In the genomic region with DNA sequence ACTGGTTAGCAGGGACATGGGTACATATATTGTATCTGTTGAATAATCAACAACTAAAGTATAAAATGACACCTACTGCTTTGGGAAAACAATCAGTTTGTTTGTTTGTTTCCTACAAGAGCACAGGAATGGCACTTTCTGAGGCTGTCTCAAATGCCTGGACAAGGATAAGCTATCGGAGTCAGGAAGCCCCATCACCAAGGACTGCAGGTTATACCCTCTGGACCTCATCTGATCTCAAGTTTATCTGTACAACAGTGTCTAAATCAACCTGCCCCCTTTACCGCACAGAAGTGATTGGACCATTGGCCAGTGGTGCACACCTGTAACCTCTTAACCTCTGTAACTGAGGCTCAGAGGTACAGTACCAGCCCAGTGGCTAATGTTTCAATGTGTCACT, we compare ENCODE assay signal across 31 mouse cellular contexts.
"Had no signal": no experiment of that assay in that cellular context is flagged by ENCODE, and none has a peak within 500 bp of the region (broad histone marks: within the 10 kb centered on the region; RNA-seq: fewer than 3 reads in every experiment).

No protein-coding gene starts in this region.

- H3K27me3 ChIP-seq: limb, embryonic 12.5 days; limb, embryonic 13.5 days; limb, embryonic 15.5 days; liver, embryonic 12.5 days; liver, embryonic 13.5 days; liver, embryonic 15.5 days; lung, embryonic 15.5 days; megakaryocyte, embryonic 14.5 days; midbrain, embryonic 12.5 days; midbrain, embryonic 13.5 days; neural tube, embryonic 12.5 days had no signal

- H3K4me2 ChIP-seq: limb, embryonic 12.5 days; limb, embryonic 13.5 days; limb, embryonic 15.5 days; liver, embryonic 11.5 days; liver, embryonic 12.5 days; liver, embryonic 13.5 days; liver, embryonic 15.5 days; lung, embryonic 14.5 days; lung, embryonic 15.5 days; midbrain, embryonic 12.5 days; midbrain, embryonic 13.5 days; neural tube, embryonic 12.5 days had no signal

- H3K4me3 ChIP-seq: left cerebral cortex, adult 2 months; limb, embryonic 10.5 days; limb, embryonic 12.5 days; limb, embryonic 13.5 days; limb, embryonic 15.5 days; liver, embryonic 12.5 days; liver, embryonic 13.5 days; liver, embryonic 15.5 days; lung, embryonic 15.5 days; megakaryocyte, embryonic 14.5 days; midbrain, embryonic 10.5 days; midbrain, embryonic 12.5 days; midbrain, embryonic 13.5 days; myocyte; neural tube, embryonic 12.5 days had no signal

- H3K9ac ChIP-seq: limb, embryonic 12.5 days; limb, embryonic 13.5 days; limb, embryonic 15.5 days; liver, embryonic 12.5 days; liver, embryonic 13.5 days; liver, embryonic 14.5 days; liver, embryonic 15.5 days; liver, postnatal 0 days; lung, embryonic 14.5 days; lung, embryonic 15.5 days; midbrain, embryonic 12.5 days; midbrain, embryonic 13.5 days; neural tube, embryonic 12.5 days had no signal

- DNase-seq: left cerebral cortex, postnatal 4 days; liver; liver, embryonic 13.5 days; liver, postnatal 0 days; lung, adult 18-20 months; lung, adult 2 months; lung, embryonic 14.5 days; lung, postnatal 10 days; lung, postnatal 14 days; lung, postnatal 36 days; lung, postnatal 4 days; midbrain, embryonic 14.5 days had no signal

- H3K4me1 ChIP-seq: limb, embryonic 10.5 days; limb, embryonic 12.5 days; limb, embryonic 13.5 days; limb, embryonic 15.5 days; liver, embryonic 12.5 days; liver, embryonic 13.5 days; liver, embryonic 15.5 days; lung, embryonic 15.5 days; megakaryocyte, embryonic 14.5 days; neural tube, embryonic 12.5 days had no signal

- ATAC-seq: liver, embryonic 12.5 days; liver, postnatal 0 days; lung, postnatal 0 days; midbrain, embryonic 13.5 days; midbrain, embryonic 16.5 days had no signal

- H3K27ac ChIP-seq: left cerebral cortex, adult 2 months; limb, embryonic 10.5 days; limb, embryonic 12.5 days; limb, embryonic 13.5 days; limb, embryonic 15.5 days; liver, embryonic 12.5 days; liver, embryonic 13.5 days; liver, embryonic 14.5 days; liver, embryonic 15.5 days; lung, embryonic 15.5 days; macrophage; midbrain, embryonic 10.5 days; midbrain, embryonic 12.5 days; midbrain, embryonic 13.5 days; neural tube, embryonic 12.5 days had no signal

- H3K36me3 ChIP-seq: limb, embryonic 12.5 days; limb, embryonic 15.5 days; liver, embryonic 12.5 days; liver, embryonic 13.5 days; liver, embryonic 15.5 days; neural tube, embryonic 12.5 days had no signal

- H3K9me3 ChIP-seq: limb, embryonic 10.5 days; limb, embryonic 12.5 days; limb, embryonic 13.5 days; limb, embryonic 15.5 days; liver, embryonic 12.5 days; liver, embryonic 13.5 days; liver, embryonic 15.5 days; lung, embryonic 15.5 days; midbrain, embryonic 10.5 days; midbrain, embryonic 12.5 days; midbrain, embryonic 13.5 days; neural tube, embryonic 12.5 days had no signal
